Comparison of ENCODE assay signal across 13 mouse cellular contexts in the genomic region with DNA sequence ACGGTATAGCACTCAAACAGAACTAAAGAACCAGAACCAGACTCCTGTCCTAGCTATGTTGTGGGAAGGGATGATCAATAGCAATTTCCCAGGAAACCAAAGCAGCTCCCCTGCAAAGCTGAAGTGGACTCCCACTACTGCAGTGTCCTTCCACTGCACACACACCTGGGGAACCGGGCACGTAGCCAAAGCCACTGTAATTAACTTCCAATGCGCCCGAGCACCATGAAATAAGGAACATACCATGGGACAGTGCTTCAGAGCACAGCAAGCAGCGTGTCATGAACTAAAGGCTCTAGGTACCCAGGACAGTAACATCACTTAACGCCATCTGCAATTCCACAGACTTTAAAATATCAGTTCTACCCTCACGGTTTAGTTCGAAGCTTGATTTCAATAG.
DNase-seq lines count a peak whose midpoint lies in the region; ATAC-seq and TF ChIP-seq lines count a peak whose summit lies in the region.
"Had no signal": no experiment of that assay in that cellular context is flagged by ENCODE, and none has a peak within 500 bp of the region (broad histone marks: within the 10 kb centered on the region; RNA-seq: fewer than 3 reads in every experiment).

No protein-coding gene starts in this region.

- intact Hi-C loops in heart, adult 2 months (cut with DNase I): loop anchor here (5.0 to 10.0 kb wide), 2 partner anchors 98 to 270 kb away; no protein-coding TSS in a partner anchor

- H3K4me3 ChIP-seq in heart, adult 2 months: no peak overlapping the region
- no peak overlapping the region for H3K4me3 ChIP-seq in heart, embryonic 11.5 days (ENCODE audit: low read depth, low read length)
- H3K4me3 ChIP-seq: embryonic facial prominence, embryonic 15.5 days; forebrain, embryonic 15.5 days; heart, embryonic 13.5 days had no signal

- 59% methylated on average over 9 of the region's 9 CpGs for WGBS in heart, adult 2 months
- 93% methylated on average over 9 of the region's 9 CpGs for WGBS in heart, embryonic 11.5 days (ENCODE audit: insufficient replicate concordance)

- H3K36me3 ChIP-seq in heart, adult 2 months (ENCODE audit: control insufficient read depth, insufficient read depth, low read length): peaks cover 7% of the 10 kb centered on the region
- no peaks in the 10 kb centered on the region; the same call in 1 of the 2 replicates for H3K36me3 ChIP-seq in heart, embryonic 11.5 days (ENCODE audit: control insufficient read depth, insufficient read depth, low read length)
- H3K36me3 ChIP-seq: forebrain, embryonic 15.5 days had no signal

- DNase-seq in heart, adult 2 months: peak; percentile 32 to 41
- peak; percentile 19 for DNase-seq in lung, postnatal 36 days
- DNase-seq in lung, postnatal 4 days: no peak
- peak; percentile 27 to 65 for DNase-seq in kidney, postnatal 36 days
- DNase-seq in right cerebral cortex, postnatal 14 days: no peak
- DNase-seq: spleen, adult 18-20 months had no signal

- no peak for TF ChIP-seq POLR2A in heart, adult 2 months (IDR thresholded peaks at IDR 0.05; ENCODE audit: insufficient read depth, low read depth, low read length)

- no peak for ATAC-seq in heart, embryonic 11.5 days (replicated peaks; ENCODE audit: insufficient number of reproducible peaks, low FRiP score, low TSS enrichment)
- ATAC-seq in common myeloid progenitor, adult 5-6 weeks (replicated peaks; ENCODE audit: low read depth, poor library complexity, severe bottlenecking): peak; percentile 27; the same call in 1 of the 2 replicates
- ATAC-seq: forebrain, embryonic 15.5 days; lung, postnatal 0 days had no signal

- no peak overlapping the region for H3K4me2 ChIP-seq in heart, embryonic 11.5 days
- H3K4me2 ChIP-seq: embryonic facial prominence, embryonic 15.5 days; forebrain, embryonic 15.5 days; heart, embryonic 13.5 days had no signal

- no peaks in the 10 kb centered on the region for H3K9me3 ChIP-seq in heart, embryonic 11.5 days (replicated peaks; ENCODE audit: control insufficient read depth, low read length)
- H3K9me3 ChIP-seq: embryonic facial prominence, embryonic 15.5 days; forebrain, embryonic 15.5 days; heart, embryonic 13.5 days had no signal

- no peaks in the 10 kb centered on the region for H3K27me3 ChIP-seq in heart, adult 2 months (ENCODE audit: control insufficient read depth, insufficient read depth, low read length)
- no peaks in the 10 kb centered on the region for H3K27me3 ChIP-seq in heart, embryonic 11.5 days (ENCODE audit: control insufficient read depth, insufficient read depth, low read length)
- H3K27me3 ChIP-seq: CH12.LX; embryonic facial prominence, embryonic 15.5 days; forebrain, embryonic 15.5 days; heart, embryonic 13.5 days had no signal

- no peak overlapping the region for H3K9ac ChIP-seq in heart, adult 2 months (ENCODE audit: low read depth, low read length)
- H3K9ac ChIP-seq in heart, embryonic 11.5 days (ENCODE audit: low read depth, low read length): no peak overlapping the region
- H3K9ac ChIP-seq: embryonic facial prominence, embryonic 15.5 days; forebrain, embryonic 15.5 days; heart, embryonic 13.5 days had no signal

- no peak overlapping the region for H3K27ac ChIP-seq in heart, adult 2 months
- no peak overlapping the region for H3K27ac ChIP-seq in heart, embryonic 11.5 days (ENCODE audit: low read depth, low read length)
- H3K27ac ChIP-seq: embryonic facial prominence, embryonic 15.5 days; forebrain, embryonic 15.5 days; heart, embryonic 13.5 days had no signal

- TF ChIP-seq CTCF in heart, adult 2 months (IDR thresholded peaks at IDR 0.05): no peak

- peaks cover 4% of the 10 kb centered on the region for H3K4me1 ChIP-seq in heart, adult 2 months (ENCODE audit: control insufficient read depth, insufficient read depth, low read length)
- H3K4me1 ChIP-seq in heart, embryonic 11.5 days (ENCODE audit: control insufficient read depth, insufficient read depth, low read length): 0 out of 2 replicates have a peak, but pooled peaks cover 4% of the 10 kb centered on the region
- H3K4me1 ChIP-seq: forebrain, embryonic 15.5 days had no signal

- no peak for TF ChIP-seq EP300 in heart, adult 2 months (IDR thresholded peaks at IDR 0.05; ENCODE audit: insufficient read depth, low read depth, low read length)

- no peaks in the 10 kb centered on the region for H3K79me2 ChIP-seq in heart, adult 2 months (replicated peaks; ENCODE audit: control insufficient read depth, insufficient read depth, low read length)

Comparison
In these comparisons a context has a peak if more than half of its experiments do, and no peak if none do; other contexts are left out.
1. DNase-seq: peak in heart, adult 2 months (2 of 2), lung, postnatal 36 days (single experiment) and kidney, postnatal 36 days (2 of 2); none in lung, postnatal 4 days (0 of 2) and right cerebral cortex, postnatal 14 days (single experiment).